Mouse (Mus musculus): ENCODE measurements at regions not wholly inside any gene's neighbourhood (a gene's known extent, or its start where the extent isn't known, plus 50 kb on each side); places are given as distances from the start of the nearest gene placed in this dataset.

DNA sequence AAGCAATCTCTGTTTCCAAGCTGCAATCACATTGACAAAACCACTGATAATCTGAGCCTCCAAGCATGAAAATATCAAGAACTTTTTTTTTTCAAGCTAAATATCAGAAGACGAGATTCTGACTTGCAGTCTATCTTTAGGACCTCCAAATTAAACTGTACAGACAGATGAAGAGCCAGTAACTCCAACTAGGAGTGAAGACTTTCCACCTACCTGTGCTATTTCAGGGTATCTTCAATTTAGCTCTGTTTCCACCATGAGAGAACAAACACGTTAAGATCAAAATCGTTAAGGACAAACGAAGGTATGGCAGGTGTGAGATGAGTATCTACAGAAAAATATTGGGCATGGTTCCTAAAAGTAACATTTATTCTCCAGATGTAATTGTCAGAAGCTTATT, 82.4 kb upstream of the Pcdh9 start:
- intact Hi-C loops (cut with DNase I), result no loop called here
- peak; percentile 4 to 63 for DNase-seq (ENCODE audit: low spot score in 2 of 2)

DNA sequence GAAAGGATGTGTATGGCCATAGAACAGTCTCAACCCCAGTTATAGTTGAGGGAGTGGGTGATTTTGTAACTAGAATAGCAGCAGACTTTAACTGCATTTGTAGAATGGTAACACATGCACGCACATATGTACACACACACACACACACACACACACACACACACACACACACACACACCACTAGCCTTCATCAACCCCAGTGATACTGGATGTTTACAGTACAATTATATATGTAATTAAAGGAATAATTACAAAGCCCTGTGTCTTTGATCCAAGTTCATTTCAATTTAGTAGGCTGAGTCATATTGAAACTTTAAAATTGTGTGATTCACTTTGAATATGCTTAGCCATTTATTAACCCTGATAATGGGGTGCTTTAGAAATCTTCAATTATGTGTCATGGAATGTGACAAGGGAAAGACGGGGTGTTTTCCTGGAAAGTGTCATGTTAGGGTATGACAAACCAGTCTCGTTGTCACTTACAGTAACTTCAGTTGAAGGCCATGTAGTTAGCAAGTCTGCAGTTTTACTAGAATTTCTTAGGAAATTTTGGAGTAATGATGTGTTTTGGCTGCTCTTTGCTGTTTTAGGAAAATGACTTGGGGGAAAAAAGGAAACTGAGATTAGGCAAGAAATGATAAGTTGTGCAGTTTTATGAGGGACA, 81.8 kb upstream of the Pcdh9 start:
- intact Hi-C loops (cut with DNase I), result no loop called here
- no peak for DNase-seq (ENCODE audit: low spot score in 2 of 2)

DNA sequence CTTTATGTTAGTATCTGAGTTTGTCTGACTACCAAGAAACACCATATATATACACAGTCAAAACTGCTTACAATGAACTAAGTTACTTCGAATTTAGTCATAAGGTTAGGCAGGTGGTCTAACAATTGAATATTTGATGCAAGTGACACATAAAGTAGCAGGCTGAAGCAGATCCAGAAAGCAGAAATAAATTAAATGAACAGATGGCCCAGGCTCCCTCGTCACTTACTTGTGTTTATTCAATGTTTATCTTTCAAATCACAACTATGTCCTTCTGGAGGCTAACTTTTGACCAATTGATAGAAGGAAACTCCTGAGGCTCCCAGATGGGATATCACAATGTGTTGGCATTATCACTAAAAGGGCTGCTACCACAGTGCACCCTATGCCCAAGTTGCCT, 76.5 kb upstream of the Pcdh9 start:
- intact Hi-C loops (cut with DNase I), result no loop called here
- DNase-seq (ENCODE audit: low spot score in 2 of 2), result no peak

DNA sequence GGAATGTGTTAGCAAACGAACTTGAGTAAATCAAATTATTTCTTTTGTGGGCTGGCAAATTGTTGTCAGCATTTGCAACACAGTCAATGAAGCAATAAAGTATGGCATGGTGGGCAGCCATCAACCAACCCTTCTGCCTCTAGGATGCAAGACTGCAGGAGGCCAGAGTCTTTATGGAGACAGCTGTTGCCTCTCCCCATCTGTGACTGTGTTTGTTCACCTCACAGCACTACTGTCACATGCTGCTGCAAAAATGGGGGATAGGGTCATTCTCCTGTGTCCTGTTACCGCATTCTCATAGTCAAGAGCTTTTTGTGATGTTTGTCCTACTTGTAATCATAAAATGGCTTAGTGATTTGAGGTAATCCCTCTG, 72.2 kb upstream of the Pcdh9 start:
- no peak for DNase-seq (ENCODE audit: low spot score in 2 of 2)
- intact Hi-C loops (cut with DNase I), result no loop called here

DNA sequence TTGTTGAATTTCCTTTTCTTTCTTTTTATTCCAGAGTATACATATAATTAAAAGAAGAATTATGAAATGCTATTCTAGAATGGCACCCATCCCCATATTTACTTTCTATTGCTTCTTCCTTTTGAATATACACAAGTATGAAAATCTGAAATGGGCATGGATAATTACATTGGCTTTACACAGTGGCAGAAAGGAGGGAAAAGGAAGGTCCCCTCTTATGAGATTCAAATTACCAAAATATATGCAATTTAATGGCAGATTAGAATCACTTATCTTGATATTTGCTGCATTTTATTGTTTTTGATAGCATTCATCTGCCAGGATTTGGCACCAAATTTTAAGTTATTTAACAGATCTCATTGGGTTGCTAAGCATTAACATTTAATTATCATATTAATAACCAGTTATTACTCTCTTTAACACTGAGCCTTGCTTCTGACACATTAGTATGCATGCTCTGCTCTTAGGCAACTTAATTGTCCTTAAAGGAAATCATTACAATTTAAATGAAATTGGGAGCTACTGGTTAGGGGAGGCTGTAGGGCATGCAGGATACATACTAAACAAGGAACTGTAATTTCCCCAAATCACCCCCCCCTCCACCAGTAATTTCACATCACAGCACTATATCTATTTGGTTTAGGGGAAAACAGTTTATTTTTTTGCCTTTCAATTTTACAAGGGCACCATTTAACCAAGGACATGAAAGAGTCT, 71.6 kb upstream of the Pcdh9 start:
- no peak for DNase-seq (ENCODE audit: low spot score in 2 of 2)
- intact Hi-C loops (cut with DNase I), result no loop called here

Measured in left cerebral cortex, postnatal 25 days (tissue).